Mouse (Mus musculus) testis, postnatal 14 days (tissue): ENCODE measurements around the gene Gimap7.

Source experiments
- DNase-seq: peaks from one replicate; pipeline ENCODE4 v3.0.0; 2021; ENCODE audit warnings: low spot score

Gene Gimap7

DNA sequence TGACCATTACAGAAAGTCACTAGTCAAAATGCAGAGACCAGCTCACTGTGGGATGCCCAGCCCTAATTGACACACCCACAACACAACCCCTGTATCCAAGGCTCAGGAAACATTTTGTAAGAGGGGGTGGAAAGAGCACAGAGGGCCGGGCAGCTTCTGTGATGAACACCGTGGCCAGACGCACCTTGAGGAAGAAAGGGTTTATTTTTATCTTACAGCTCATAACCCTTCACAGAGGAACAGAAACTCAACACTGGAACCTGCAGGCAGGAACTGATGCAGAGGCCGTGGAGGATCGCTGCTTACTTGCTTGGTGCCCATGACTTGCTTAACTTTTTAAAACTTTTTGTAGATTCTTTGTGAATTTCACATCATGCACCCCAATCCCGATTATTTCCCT is 25.5 kb upstream of the Gimap7 start:
- DNase-seq: no peak

DNA sequence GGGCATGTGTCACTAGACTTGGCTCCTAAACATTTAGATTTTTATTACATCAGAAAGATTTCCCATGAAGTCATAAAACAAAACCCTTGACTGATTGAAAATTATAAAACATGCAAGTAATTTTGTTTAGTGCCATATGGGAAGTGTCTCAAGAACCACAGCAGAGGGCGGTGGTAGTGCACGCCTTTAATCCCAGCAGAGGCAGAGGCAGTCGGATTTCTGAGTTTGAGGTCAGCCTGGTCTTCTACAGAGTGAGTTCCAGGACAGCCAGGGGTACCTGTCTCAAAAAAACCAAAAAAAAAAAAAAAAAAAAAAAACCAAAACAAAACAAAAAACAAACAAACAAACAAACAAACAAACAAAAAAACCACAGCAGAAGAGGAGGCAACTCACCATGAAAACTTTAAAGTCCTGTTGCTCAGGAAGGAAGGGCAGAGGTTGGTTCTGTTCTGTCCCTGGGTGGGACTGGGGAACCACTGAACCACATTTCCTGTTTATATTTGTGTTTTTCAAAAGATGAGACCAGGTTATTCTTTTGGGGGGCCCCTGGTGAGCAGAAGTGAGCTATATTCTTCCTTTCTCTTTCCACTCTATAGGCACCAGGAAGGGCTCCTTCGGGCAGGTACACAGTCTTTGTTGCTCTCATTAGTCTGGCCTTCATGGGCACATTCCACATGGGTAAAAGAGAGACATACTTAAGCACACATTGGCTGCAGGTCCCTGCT is 21.4 kb upstream of the Gimap7 start:
- DNase-seq: no peak

DNA sequence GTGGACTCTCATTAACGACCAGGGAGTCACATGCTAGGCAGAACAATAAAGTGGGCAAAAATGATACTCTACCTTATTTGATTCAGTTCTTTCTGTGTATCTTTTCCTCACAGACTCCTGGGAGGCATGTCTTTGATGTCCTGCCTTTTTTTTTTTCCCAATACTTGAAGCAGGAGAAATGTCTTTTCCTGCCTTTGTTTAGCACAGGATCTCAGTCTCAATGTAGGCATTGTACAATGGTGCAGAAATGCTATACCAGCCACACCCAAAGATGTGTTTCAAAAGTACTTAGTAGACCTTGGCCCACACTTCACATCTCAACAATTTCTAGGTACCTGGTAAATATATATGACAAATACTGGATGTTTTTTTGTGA is 20.9 kb upstream of the Gimap7 start:
- no peak for DNase-seq

- no peak for DNase-seq
These were observed 20.2 kb upstream of the Gimap7 start for GRCm38 (mm10) chr6:48698066-48698856.

DNA sequence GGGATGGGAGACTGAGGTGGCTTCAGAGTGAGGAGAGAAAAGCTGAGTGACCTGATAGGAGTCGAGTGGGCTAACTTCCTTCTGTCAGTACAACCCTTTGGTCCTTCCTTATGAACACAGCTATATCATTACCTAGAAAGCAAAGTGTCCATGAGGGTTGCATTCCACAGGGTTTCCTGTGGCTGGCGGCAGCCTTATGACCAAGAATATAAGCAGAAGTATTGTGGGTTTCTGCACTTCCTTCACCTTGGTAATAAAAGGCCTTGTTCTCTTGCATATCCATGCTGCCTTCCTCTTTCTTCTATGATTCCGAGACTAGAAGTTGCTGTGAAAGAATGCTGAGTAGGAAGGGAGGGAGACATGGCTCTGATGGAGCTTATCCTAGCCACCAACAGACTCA is 19.5 kb upstream of the Gimap7 start:
- no peak for DNase-seq

DNA sequence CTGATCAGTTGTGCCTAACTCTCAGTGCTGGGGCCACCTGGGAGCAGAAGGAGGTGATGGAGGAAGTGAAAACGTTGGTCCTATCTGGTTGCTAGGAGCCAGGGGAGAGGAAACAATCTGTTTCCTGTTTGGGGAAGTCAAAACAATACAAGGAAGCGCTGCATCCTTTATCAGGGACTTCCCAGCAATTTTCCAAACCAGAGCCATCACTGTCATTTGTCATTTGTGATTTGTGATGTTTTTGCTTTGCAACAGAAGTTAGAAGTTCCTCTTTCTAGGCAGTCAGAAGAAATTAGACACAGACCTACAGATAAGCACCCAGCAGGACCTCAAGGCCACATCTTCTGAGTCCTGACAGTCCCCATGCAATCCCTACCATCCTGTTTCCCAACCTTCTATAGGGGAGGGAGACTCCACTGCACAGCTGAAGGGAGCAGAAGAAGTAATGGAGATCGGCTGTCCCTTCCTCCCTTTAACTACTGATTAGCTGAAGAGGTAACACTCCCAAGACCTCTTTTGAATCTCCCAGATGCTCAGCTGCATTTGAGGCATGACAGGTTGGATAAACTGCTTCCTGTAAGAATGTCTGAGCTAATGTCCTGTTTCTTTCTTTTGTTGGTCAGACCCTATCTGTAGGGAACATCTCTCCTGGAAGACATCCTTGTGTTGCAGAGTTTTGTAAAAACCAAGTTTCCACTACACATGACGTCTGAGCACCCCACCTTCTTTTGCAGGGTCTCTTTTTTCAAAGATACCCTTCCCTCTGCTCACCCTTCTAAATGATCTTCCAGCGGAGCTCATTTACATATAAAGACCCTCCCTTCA is 18.0 kb upstream of the Gimap7 start:
- DNase-seq: no peak

DNA sequence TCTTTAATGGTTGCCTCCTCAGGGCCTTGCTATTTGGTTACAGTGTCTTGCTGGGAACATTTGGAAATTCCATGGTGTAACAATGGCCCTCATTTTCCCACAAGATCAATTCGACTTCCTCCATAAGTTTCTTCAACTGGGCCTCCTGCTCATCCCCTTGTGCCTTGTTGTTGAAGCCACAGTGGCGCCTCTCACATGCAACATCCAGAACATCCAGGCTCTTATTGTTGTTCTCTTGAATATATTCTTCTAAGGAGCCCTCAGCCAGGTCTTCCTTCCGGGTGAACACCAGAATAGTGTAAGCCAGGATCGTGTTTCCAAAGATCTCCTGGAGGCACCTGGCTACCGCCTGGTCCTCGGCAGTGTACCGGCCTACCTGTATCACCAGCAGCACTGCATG is 16.3 kb upstream of the Gimap7 start:
- no peak for DNase-seq

GRCm38 (mm10) chr6:48702601-48703000 is 15.8 kb upstream of the Gimap7 start:
- DNase-seq: no peak

GRCm38 (mm10) chr6:48704146-48704545 is 14.3 kb upstream of the Gimap7 start:
- DNase-seq: no peak

GRCm38 (mm10) chr6:48706130-48706529 is 12.3 kb upstream of the Gimap7 start:
- no peak for DNase-seq

DNA sequence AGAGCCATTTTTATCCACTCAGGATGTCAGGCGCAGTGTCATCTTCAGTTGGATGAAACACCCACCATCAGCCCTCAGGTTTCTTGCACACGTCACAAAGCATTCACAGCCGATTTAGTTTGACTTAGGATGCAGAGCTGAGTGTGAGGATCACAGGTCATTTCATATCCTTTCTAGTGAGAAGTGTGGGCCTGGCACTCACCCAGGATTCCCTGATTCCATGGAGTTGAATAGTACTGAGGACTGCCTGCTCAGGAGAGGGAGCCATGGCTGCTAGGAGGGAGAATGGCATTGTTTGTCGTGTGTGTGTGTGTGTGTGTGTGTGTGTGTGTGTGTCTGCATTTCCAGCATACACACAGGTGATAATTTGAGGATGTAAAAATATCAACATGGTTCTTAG is 1.9 kb downstream of the Gimap7 start:
- DNase-seq: no peak

DNA sequence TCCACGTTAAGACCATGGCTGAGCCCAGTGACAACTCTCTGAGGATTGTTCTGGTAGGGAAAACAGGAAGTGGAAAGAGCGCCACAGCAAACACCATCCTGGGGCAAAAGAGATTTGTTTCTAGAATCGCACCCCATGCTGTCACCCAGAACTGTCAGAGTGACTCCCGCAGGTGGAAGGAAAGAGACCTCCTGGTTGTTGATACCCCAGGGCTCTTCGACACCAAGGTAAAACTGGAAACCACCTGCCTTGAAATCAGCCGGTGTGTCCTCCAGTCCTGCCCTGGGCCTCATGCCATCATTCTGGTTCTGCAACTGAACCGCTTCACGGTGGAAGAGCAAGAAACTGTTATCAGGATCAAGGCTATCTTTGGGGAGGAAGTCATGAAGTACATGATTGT is 5.0 kb downstream of the Gimap7 start:
- no peak for DNase-seq

GRCm38 (mm10) chr6:48725476-48725875 is 7.1 kb downstream of the Gimap7 start:
- no peak for DNase-seq

GRCm38 (mm10) chr6:48727761-48728160 is 9.3 kb downstream of the Gimap7 start:
- DNase-seq: no peak

DNA sequence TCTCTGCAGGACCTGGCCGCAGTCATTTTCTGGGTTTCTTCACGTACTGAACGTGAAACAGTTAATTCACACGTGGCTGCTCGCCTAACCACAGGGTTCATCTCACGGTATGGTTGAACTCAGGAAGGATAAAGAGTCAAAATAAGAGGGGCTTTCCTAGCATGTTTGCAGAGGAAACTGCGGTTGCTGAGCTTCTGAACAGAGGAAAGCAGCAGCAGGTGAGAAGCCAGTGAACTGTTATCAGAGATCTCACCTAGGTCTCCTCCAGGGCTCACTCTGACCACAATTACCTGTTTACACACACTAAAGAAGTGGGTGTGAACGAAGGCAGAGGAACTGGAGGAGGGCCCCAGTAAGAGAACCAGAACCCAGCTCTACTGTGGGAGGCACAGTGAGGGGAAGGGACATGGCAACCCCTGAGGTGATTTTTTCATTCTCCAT is 14.5 kb downstream of the Gimap7 start:
- no peak for DNase-seq

GRCm38 (mm10) chr6:48733660-48734059 is 15.2 kb downstream of the Gimap7 start:
- DNase-seq: no peak

DNA sequence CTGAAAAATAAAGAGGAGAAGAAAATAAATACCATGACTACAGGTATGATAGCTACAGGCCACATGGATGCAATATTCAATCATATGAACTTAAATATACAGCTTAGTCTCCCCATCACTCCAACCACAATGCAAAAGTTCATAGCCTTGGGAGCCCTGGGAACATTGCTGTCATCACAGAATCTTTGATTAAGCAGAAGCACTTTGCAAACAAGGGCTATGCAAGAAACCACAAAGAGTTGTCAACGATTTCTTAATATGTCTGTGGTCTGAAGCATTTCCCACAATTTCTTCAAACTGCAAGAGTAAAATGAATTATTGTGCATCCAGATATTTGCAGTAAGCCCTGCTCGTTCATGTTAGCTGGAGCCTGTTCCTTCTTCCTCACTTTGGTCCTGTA is 18.6 kb downstream of the Gimap7 start:
- no peak for DNase-seq

- DNase-seq: no peak
These were observed 19.3 kb downstream of the Gimap7 start for GRCm38 (mm10) chr6:48737688-48738087.

GRCm38 (mm10) chr6:48738961-48739779 is 20.7 kb downstream of the Gimap7 start, which contains the start of gene Gimap1:
Gene Gimap1 (plus strand): TSS chr6:48739054.
- DNase-seq: no peak

GRCm38 (mm10) chr6:48739780-48740055 is 21.3 kb downstream of the Gimap7 start:
- DNase-seq: no peak

GRCm38 (mm10) chr6:48740501-48741169 is 22.2 kb downstream of the Gimap7 start:
- DNase-seq: no peak
